Mouse (Mus musculus) heart, embryonic 10.5 days (tissue): ENCODE measurements at regions not wholly inside any gene's neighbourhood (a gene's known extent, or its start where the extent isn't known, plus 50 kb on each side); places are given as distances from the start of the nearest gene placed in this dataset.
A peak's percentile ranks its signal among the peaks of the same experiment; 100 is the strongest.
"Not testable (repeated sequence)": the region's sequence is repeated elsewhere in the genome, so short reads cannot be mapped to it uniquely, and the experiment has no call there.

Source experiments
- DNase-seq: peaks from one replicate; pipeline ENCODE4 v3.0.0-alpha.2; 2017; ENCODE audit warnings: low spot score
- H3K27ac ChIP-seq: fragments of 300-500 bp; sonication (generic); 2 replicates; pipeline ENCODE4 v1.5.1; 2016; ENCODE audit warnings: mild to moderate bottlenecking
- H3K27me3 ChIP-seq: fragments of 300-500 bp; sonication (generic); 2 replicates; pipeline ENCODE4 v1.6.1; 2016; ENCODE audit warnings: mild to moderate bottlenecking; ENCODE audit not compliant: poor library complexity, insufficient read depth, severe bottlenecking
- H3K36me3 ChIP-seq: fragments of 300-500 bp; sonication (generic); 2 replicates; pipeline ENCODE4 v1.6.1; 2016; ENCODE audit warnings: mild to moderate bottlenecking, moderate library complexity
- H3K4me1 ChIP-seq: fragments of 300-500 bp; sonication (generic); 2 replicates; pipeline ENCODE4 v1.6.1; 2016; ENCODE audit warnings: mild to moderate bottlenecking
- H3K4me3 ChIP-seq: fragments of 300-500 bp; sonication (generic); 2 replicates; pipeline ENCODE4 v1.5.1; 2016; ENCODE audit warnings: mild to moderate bottlenecking, moderate library complexity
- H3K9me3 ChIP-seq: fragments of 300-500 bp; sonication (generic); 2 replicates; pipeline ENCODE4 v1.6.1; 2016; ENCODE audit warnings: mild to moderate bottlenecking, moderate library complexity
- WGBS: fragments of 180-500 bp; shearing (Covaris S2); methylation state at CpG from one replicate; pipeline ENCODE4 v1.1.7; 2016; 5-methylcytosine and 5-hydroxymethylcytosine counted together

DNA sequence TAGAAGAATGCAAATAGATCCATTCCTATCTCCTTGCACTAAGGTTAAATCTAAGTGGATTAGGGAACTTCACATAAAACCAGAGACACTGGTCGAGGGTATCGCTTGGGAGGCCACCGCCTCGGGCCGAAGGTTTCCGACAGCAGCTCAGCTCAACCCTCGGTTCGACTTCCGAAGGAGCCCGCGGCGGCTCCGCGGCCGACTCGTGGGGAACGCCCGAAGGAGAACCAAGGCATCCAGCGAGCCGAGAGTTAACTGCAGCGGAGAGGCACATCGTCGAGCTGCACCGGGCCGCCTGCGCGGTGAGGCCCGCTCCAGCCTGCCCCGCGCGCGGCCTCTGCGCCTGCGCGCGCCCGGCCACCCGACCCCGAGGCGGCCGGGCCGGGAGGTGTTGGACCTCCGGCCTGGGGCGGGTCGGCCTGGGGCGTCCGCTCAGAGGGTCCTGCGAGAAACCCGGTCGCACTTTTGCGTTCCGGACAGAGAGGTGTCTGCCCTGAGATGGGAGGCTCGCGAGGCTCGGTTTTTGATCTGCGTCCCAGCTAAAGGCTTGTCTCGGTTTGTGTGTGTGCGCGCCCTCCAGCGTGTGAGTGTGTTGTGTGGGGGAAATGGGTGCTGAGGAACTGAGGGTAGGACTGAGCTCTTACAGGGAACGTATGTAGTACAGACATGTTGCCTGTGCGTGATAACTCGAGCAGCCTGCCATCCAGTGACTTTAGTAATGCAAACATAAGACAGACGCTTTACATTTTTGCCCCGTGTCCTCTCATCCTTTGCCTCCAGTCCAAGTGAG is 50.9 kb upstream of the Vmn2r9 start:
- not testable (repeated sequence) for H3K36me3 ChIP-seq, H3K27ac ChIP-seq, H3K27me3 ChIP-seq, H3K9me3 ChIP-seq, H3K4me1 ChIP-seq, DNase-seq
- under 1% methylated on average over 40 of the region's 65 CpGs for WGBS
- peak overlapping the region; percentile 31; the same call in 1 of the 2 replicates for H3K4me3 ChIP-seq
